Mouse (Mus musculus): ENCODE results near the gene Ssmem1.

GRCm38 (mm10) chr6:30514242-30514641, 4.6 kb downstream of the Ssmem1 start:
- TF ChIP-seq E2F4 (IDR thresholded peaks at IDR 0.05; ENCODE audit: insufficient read depth) (no peak), MAX (IDR thresholded peaks at IDR 0.05; ENCODE audit: low read depth) (no peak), USF1 (IDR thresholded peaks at IDR 0.05; ENCODE audit: low read depth) (no peak), MYOG (IDR thresholded peaks at IDR 0.05; ENCODE audit: control insufficient read depth in 1 of 3, insufficient read depth in 1 of 3, insufficient read length in 2 of 3, low read depth in 2 of 3) (no peak), SRF (IDR thresholded peaks at IDR 0.05; ENCODE audit: control insufficient read depth, insufficient read length, low read depth) (no peak), TCF3 (IDR thresholded peaks at IDR 0.05; ENCODE audit: insufficient read length, low read depth) (no peak)
